Mouse (Mus musculus): Measurements from ENCODE around the gene Fa2h. TPM values are rescaled to one million over a fixed set of nuclear protein-coding genes. Genes with fewer than 3 reads are reported as not detected.
A peak's percentile ranks its signal among the peaks of the same experiment; 100 is the strongest.

Fa2h gene
- polyA plus RNA-seq, 1 experiment from 2014 or later: not detected

DNA sequence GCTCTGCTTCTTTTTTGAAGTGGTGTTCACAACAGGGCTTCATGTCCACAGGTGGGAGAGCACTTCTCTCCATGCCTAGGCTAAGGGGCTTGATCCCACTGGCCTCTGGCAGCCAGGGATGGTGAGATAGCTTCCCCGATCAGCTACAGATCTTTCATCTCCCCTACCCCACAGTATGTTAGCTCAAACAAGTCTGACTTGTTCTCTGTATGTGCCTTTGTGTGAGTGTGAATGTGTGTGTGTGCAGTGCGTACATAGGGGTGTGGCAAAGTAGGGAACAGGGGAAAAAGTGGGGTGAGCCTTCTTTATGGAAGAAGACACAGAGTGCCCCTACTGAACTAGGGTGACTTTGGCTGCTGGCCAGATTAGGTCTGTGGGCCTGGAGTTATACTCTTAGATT lies 2.8 kb downstream of the Fa2h start:
- no peak overlapping the region for H3K4me3 ChIP-seq
- H3K27me3 ChIP-seq (replicated peaks): peaks cover 67% of the 10 kb centered on the region
- H3K4me2 ChIP-seq: no peak overlapping the region
- WGBS: 64% methylated on average over 2 of the region's 2 CpGs
- H3K4me1 ChIP-seq (replicated peaks): peaks cover 9% of the 10 kb centered on the region
- H3K27ac ChIP-seq (ENCODE audit: poor library complexity, severe bottlenecking): no peak overlapping the region
- no peaks in the 10 kb centered on the region for H3K9me3 ChIP-seq (replicated peaks)
- H3K36me3 ChIP-seq: no peaks in the 10 kb centered on the region
- no peak overlapping the region for H3K9ac ChIP-seq
- ATAC-seq (ENCODE audit: insufficient number of reproducible peaks, low FRiP score): no peak

DNA sequence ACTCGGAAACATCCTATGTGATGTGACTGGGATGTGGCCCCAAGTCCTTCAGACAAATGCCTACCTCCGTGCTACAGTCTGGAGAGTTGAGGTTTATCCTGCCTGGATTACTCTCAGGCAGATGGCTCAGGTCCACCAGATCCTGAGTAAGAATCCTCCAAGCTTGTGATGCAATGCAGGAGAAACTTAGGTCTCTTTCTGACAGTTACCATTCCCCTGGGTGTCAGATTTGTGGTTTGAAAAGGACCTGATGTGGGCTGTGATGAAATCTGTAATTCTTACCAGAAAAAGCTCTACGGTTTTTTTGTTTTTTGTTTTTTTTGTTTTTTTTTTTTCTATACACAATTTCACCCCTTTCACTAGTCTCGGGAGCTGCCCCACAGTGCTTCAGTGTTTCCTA lies 4.0 kb downstream of the Fa2h start:
- peaks cover 9% of the 10 kb centered on the region for H3K4me1 ChIP-seq (replicated peaks)
- peaks cover 68% of the 10 kb centered on the region for H3K27me3 ChIP-seq (replicated peaks)
- ATAC-seq (ENCODE audit: insufficient number of reproducible peaks, low FRiP score): no peak
- H3K36me3 ChIP-seq: no peaks in the 10 kb centered on the region
- H3K9ac ChIP-seq: no peak overlapping the region
- no peaks in the 10 kb centered on the region for H3K9me3 ChIP-seq (replicated peaks)
- 55% methylated on average over 4 of the region's 4 CpGs for WGBS
- no peak overlapping the region for H3K27ac ChIP-seq (ENCODE audit: poor library complexity, severe bottlenecking)
- H3K4me3 ChIP-seq: no peak overlapping the region
- no peak overlapping the region for H3K4me2 ChIP-seq

DNA sequence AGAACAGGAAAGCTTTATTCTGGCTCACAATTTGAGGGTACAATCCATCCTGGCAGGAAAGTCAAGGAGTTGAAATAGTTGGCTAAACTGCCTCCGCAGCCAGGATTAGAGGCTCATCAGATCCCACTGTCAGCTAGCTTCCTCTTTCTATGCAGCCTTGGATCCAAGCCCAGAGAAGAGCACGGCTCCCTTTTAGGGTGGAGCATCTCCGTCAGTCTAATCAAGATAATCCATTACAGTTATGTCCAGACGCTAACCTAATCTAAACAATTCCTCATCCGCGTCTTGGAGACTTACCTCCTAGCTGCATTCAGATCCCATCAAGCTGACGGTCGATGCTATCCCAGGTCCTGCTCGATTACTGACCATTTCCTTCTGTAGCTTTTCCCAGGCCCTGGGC lies 7.7 kb downstream of the Fa2h start:
- WGBS: 59% methylated on average over 9 of the region's 9 CpGs
- H3K9ac ChIP-seq: no peak overlapping the region
- H3K4me3 ChIP-seq: no peak overlapping the region
- ATAC-seq (ENCODE audit: insufficient number of reproducible peaks, low FRiP score): no peak
- peaks cover 43% of the 10 kb centered on the region for H3K27me3 ChIP-seq (replicated peaks)
- no peaks in the 10 kb centered on the region for H3K4me1 ChIP-seq (replicated peaks)
- H3K9me3 ChIP-seq (replicated peaks): no peaks in the 10 kb centered on the region
- no peak overlapping the region for H3K27ac ChIP-seq (ENCODE audit: poor library complexity, severe bottlenecking)
- H3K4me2 ChIP-seq: no peak overlapping the region
- H3K36me3 ChIP-seq: no peaks in the 10 kb centered on the region

DNA sequence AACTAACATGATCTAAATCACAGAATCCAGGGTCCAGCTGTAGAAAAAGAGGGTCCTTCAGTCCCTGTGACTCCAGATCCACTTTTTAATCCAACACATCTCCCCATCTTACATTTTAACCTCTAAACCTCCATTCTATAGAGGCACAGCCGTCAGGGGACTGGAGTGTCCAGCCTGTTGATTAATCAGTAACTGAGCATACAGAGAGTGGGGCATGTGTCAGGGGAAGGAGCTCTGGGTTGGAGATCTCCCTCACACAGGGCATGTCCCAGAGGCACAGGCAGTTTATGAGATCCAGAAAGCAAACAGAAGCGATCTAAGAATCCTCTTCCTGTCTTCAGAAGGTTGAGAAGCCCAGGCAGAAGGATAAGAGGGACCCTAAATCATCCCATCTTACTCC lies 9.0 kb downstream of the Fa2h start:
- ATAC-seq (ENCODE audit: insufficient number of reproducible peaks, low FRiP score): no peak
- no peak overlapping the region for H3K4me3 ChIP-seq
- H3K4me2 ChIP-seq: no peak overlapping the region
- 53% methylated on average over 2 of the region's 2 CpGs for WGBS
- H3K9ac ChIP-seq: no peak overlapping the region
- H3K4me1 ChIP-seq (replicated peaks): no peaks in the 10 kb centered on the region
- H3K27me3 ChIP-seq (replicated peaks): peaks cover 33% of the 10 kb centered on the region
- H3K27ac ChIP-seq (ENCODE audit: poor library complexity, severe bottlenecking): no peak overlapping the region
- H3K36me3 ChIP-seq: no peaks in the 10 kb centered on the region
- no peaks in the 10 kb centered on the region for H3K9me3 ChIP-seq (replicated peaks)

DNA sequence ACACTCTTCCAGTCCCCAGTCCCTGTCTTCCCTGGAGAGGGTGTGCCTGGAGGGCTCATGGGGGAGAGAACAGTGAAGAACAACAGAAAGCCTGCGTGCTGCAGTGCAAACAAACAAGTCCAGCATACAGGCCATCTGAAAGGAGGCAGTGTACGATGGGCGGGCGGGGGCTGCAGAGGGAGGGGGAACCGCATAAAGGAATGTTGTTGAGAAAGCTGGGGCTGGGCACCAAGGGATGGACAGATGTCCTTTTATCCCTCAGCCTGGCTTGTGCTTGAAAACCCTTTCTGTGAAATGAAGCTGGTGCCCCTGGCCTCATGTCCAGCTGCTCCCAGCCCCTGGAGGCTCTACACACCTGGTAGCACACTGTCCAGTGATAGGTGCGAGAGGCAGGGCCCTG lies 18.4 kb downstream of the Fa2h start:
- no peaks in the 10 kb centered on the region for H3K4me1 ChIP-seq (replicated peaks)
- H3K36me3 ChIP-seq: no peaks in the 10 kb centered on the region
- no peak overlapping the region for H3K27ac ChIP-seq (ENCODE audit: poor library complexity, severe bottlenecking)
- no peaks in the 10 kb centered on the region for H3K27me3 ChIP-seq (replicated peaks)
- no peak for ATAC-seq (ENCODE audit: insufficient number of reproducible peaks, low FRiP score)
- 54% methylated on average over 6 of the region's 6 CpGs for WGBS
- no peak overlapping the region for H3K4me2 ChIP-seq
- H3K4me3 ChIP-seq: no peak overlapping the region
- H3K9me3 ChIP-seq (replicated peaks): no peaks in the 10 kb centered on the region
- H3K9ac ChIP-seq: no peak overlapping the region

DNA sequence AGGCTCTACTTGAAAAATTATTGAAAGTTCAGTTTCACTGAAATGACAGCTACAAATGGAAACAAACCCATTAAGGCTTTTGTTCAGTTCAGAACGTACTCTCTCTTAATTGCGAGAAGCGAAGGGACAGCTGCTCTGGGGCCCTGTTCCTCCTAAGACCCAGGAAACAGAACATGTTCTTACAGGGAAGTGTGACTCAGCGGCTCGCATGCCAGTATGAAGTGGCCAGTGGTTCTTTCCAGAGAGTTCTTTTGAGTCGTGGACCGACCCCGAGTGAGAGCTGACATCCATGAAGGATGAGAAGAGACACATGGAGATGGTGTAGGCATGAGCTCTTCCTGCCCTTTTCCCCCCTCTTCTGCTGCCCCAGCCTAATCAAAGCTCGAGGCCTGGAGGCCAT lies 23.9 kb downstream of the Fa2h start:
- Histone ChIP-seq H3K27ac (ENCODE audit: poor library complexity, severe bottlenecking) (no peak overlapping the region), H3K27me3 (replicated peaks) (peaks cover 17% of the 10 kb centered on the region; the same call in 1 of the 2 replicates), H3K9ac (no peak overlapping the region), H3K4me2 (no peak overlapping the region), H3K36me3 (no peaks in the 10 kb centered on the region), H3K9me3 (replicated peaks) (no peaks in the 10 kb centered on the region), H3K4me3 (no peak overlapping the region), H3K4me1 (replicated peaks) (no peaks in the 10 kb centered on the region; the same call in 1 of the 2 replicates)
- 70% methylated on average over 9 of the region's 9 CpGs for WGBS
- ATAC-seq (ENCODE audit: insufficient number of reproducible peaks, low FRiP score): no peak

DNA sequence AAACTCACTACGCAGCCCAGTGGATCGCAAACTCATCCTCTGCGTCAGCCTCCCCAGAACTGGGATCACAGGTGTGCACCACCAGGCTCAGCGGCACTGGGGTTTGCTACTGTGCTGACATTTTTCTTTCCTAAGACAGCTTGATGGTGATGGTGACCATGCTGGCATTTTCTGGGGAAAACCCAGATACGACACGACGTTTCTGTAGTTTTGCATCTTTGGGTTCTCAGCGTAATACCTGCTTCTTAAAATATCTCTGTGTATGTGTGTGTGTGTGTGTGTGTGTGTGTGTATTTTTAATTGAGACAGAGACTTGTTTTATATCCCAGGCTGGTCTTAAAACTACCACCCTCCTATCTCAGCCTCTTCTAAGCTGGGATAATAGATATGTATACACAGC lies 26.3 kb downstream of the Fa2h start:
- 77% methylated on average over 8 of the region's 8 CpGs for WGBS
- Histone ChIP-seq H3K4me1 (replicated peaks) (no peaks in the 10 kb centered on the region; the same call in 1 of the 2 replicates), H3K27me3 (replicated peaks) (peaks cover 17% of the 10 kb centered on the region; the same call in 1 of the 2 replicates), H3K27ac (ENCODE audit: poor library complexity, severe bottlenecking) (no peak overlapping the region), H3K4me3 (peak overlapping the region; percentile 6; the same call in 1 of the 2 replicates), H3K36me3 (no peaks in the 10 kb centered on the region), H3K9ac (no peak overlapping the region), H3K4me2 (peak overlapping the region; percentile 54), H3K9me3 (replicated peaks) (no peaks in the 10 kb centered on the region)
- no peak for ATAC-seq (ENCODE audit: insufficient number of reproducible peaks, low FRiP score)

DNA sequence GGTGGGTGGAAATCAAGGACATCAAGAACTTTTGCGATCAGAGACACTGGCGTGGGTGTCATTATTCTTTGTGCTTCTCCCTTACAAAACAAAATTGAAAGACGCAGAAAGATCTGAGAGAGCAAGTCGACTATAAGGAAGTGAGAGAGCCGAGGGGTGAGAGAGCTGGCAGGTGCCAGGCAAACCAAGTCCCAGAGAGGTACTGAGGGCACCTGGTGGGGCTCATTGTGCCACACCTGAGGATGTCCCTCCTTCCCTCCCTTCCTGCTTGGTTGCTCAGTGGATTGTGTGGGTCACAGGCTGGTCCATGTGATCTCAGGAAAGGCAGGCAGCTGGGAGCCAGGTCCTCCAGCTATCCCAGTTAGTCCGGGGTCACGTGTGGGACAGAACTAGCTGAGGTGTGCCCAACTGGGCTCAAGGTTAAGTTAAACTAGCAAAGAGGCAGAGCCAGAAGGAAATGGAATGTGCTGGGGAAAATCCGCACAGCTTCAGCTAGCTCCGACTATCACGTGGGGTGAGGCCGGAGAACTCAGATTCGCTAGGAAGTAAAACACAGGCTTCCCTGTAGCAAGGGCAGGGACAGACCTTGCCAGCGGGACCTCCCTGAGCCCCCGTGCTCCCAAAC lies 26.9 kb downstream of the Fa2h start:
- Histone ChIP-seq H3K36me3 (no peaks in the 10 kb centered on the region), H3K27ac (ENCODE audit: poor library complexity, severe bottlenecking) (no peak overlapping the region), H3K4me3 (peak overlapping the region; percentile 6; the same call in 1 of the 2 replicates), H3K27me3 (replicated peaks) (peaks cover 17% of the 10 kb centered on the region; the same call in 1 of the 2 replicates), H3K4me1 (replicated peaks) (no peaks in the 10 kb centered on the region; the same call in 1 of the 2 replicates), H3K4me2 (peak overlapping the region; percentile 54), H3K9me3 (replicated peaks) (no peaks in the 10 kb centered on the region), H3K9ac (no peak overlapping the region)
- 33% methylated on average over 14 of the region's 14 CpGs for WGBS
- ATAC-seq (ENCODE audit: insufficient number of reproducible peaks, low FRiP score): 0 out of 2 replicates have a peak, but pooled peaks have one; percentile 45

DNA sequence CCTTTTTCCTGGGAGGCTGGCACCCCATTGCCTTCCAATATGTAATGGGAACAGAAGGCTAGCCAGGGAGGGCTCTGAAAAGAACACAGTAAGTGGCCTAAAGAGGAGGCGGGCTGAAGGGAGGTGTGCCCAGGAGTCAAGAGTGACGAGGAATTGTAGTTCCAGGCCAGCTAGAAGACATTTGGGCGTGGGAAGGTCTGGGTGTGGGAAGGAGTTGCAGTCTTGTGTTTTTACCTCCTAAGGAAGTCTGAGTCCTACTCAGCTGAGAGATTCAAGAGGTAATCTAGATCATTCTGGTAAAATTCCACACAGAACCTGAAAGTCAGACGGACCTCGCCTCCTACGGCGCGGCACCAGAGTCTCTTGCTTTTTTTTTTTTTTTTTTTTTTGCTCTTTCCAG lies 30.1 kb downstream of the Fa2h start:
- 77% methylated on average over 8 of the region's 8 CpGs for WGBS

DNA sequence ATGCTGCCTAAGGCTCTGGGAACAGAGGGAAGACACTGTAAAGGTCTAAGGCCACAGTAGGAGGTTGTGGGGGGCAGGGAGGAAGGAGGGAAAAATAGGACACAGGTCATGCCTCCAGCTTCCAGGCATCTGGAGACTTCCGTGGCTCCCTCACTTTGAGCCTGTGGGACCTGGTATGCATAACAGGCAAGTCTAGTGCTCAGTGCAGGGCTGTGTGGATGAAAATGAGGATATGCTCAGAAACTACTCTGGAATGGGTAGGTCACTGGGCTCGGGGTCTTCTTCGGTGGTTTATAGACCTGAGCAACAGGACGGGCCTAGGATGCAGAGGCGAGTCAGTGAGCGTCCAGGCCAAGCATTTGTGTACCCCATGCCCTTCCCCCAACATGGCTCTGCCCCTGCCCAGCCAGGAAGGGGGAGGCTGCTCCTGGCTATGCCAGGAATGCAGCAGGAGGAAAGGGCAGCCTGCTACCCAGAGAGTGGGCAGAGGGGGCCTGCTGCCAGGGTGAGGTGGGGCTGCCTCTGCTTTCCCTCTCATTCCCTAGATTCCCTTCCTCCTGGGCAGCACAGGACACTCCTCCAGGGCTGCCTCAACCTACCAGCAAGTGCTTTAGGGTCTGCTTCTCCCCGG lies 32.9 kb downstream of the Fa2h start:
- Histone ChIP-seq H3K4me2 (no peak overlapping the region), H3K4me1 (replicated peaks) (0 out of 2 replicates have a peak, but pooled peaks cover 4% of the 10 kb centered on the region), H3K9ac (no peak overlapping the region), H3K4me3 (no peak overlapping the region), H3K9me3 (replicated peaks) (0 out of 2 replicates have a peak, but pooled peaks cover 3% of the 10 kb centered on the region), H3K27me3 (replicated peaks) (0 out of 2 replicates have a peak, but pooled peaks cover 7% of the 10 kb centered on the region), H3K36me3 (no peaks in the 10 kb centered on the region), H3K27ac (ENCODE audit: poor library complexity, severe bottlenecking) (no peak overlapping the region)
- no peak for ATAC-seq (ENCODE audit: insufficient number of reproducible peaks, low FRiP score)
- WGBS: 49% methylated on average over 7 of the region's 7 CpGs

More for the DNA sequence above, 30.1 kb downstream of the Fa2h start:
- Histone ChIP-seq H3K4me2 (no peak overlapping the region), H3K9ac (no peak overlapping the region), H3K36me3 (no peaks in the 10 kb centered on the region), H3K4me1 (replicated peaks) (peaks cover 4% of the 10 kb centered on the region; the same call in 1 of the 2 replicates), H3K4me3 (no peak overlapping the region), H3K27ac (ENCODE audit: poor library complexity, severe bottlenecking) (no peak overlapping the region), H3K9me3 (replicated peaks) (0 out of 2 replicates have a peak, but pooled peaks cover 3% of the 10 kb centered on the region), H3K27me3 (replicated peaks) (peaks cover 17% of the 10 kb centered on the region; the same call in 1 of the 2 replicates)
- ATAC-seq (ENCODE audit: insufficient number of reproducible peaks, low FRiP score): no peak

DNA sequence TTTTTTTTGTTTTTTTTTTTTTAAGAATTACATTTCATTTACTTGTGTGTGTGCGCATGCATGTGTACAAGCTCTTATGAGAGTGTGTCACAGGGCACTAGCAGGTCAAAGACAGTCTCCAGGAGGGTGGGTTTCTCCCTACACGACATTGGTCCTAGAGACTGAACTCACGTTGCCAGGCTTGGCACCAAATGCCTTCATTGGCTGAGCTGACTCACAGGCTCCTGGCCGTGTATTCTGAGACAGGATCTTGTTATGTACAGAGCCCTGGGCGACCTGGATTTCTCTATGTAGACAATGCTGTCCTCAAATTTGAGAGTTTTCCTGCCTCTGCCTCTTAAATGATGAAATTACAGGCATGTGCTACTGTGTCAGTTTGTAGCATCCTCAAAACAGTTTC lies 33.7 kb downstream of the Fa2h start:
- Histone ChIP-seq H3K4me1 (replicated peaks) (0 out of 2 replicates have a peak, but pooled peaks cover 4% of the 10 kb centered on the region), H3K9me3 (replicated peaks) (0 out of 2 replicates have a peak, but pooled peaks cover 3% of the 10 kb centered on the region), H3K4me2 (no peak overlapping the region), H3K36me3 (no peaks in the 10 kb centered on the region), H3K9ac (no peak overlapping the region), H3K27ac (ENCODE audit: poor library complexity, severe bottlenecking) (no peak overlapping the region), H3K4me3 (no peak overlapping the region), H3K27me3 (replicated peaks) (no peaks in the 10 kb centered on the region)
- 70% methylated on average over 5 of the region's 5 CpGs for WGBS
- no peak for ATAC-seq (ENCODE audit: insufficient number of reproducible peaks, low FRiP score)

Data from heart, embryonic 12.5 days (tissue).